Mouse (Mus musculus): ENCODE results near the gene 9830107B12Rik. TPM values are rescaled to one million over a fixed set of nuclear protein-coding genes. Genes with fewer than 3 reads are reported as not detected.
"Not testable (repeated sequence)": the region's sequence is repeated elsewhere in the genome, so short reads cannot be mapped to it uniquely, and the experiment has no call there.

Gene 9830107B12Rik
- 0.12 TPM in 1 of 2 replicates, not detected in the other for polyA plus RNA-seq (2015; fragmentation: Nextera tagmentation; extraction: Ambion mirVana)

GRCm38 (mm10) chr17:48146120-48146519, at the start of gene 9830107B12Rik:
Gene 9830107B12Rik, minus strand, starts transcription at chr17:48146268.
- no peak within 1 kb of the TSS for H3K4me3 ChIP-seq
- no peaks in the 10 kb centered on the region for H3K4me1 ChIP-seq
- no peak within 1 kb of the TSS for H3K9ac ChIP-seq
- H3K4me2 ChIP-seq = no peak within 1 kb of the TSS
- no peak for ATAC-seq (ENCODE audit: insufficient number of reproducible peaks, low FRiP score, low TSS enrichment, low read depth)
- no peaks in the 10 kb centered on the region for H3K9me3 ChIP-seq
- no peaks in the 10 kb centered on the region for H3K36me3 ChIP-seq
- no peak within 1 kb of the TSS for H3K27ac ChIP-seq
- WGBS = 75% methylated on average over 3 of the region's 3 CpGs
- no peaks in the 10 kb centered on the region for H3K27me3 ChIP-seq

GRCm38 (mm10) chr17:48192366-48192765, 46.3 kb upstream of the 9830107B12Rik start:
- no peaks in the 10 kb centered on the region for H3K9me3 ChIP-seq
- 67% methylated on average over 2 of the region's 2 CpGs for WGBS
- no peaks in the 10 kb centered on the region for H3K27me3 ChIP-seq
- no peaks in the 10 kb centered on the region for H3K36me3 ChIP-seq
- H3K9ac ChIP-seq = no peak overlapping the region
- no peak overlapping the region for H3K4me2 ChIP-seq
- H3K4me1 ChIP-seq = no peaks in the 10 kb centered on the region
- H3K4me3 ChIP-seq = no peak overlapping the region
- no peak overlapping the region for H3K27ac ChIP-seq
- ATAC-seq (ENCODE audit: insufficient number of reproducible peaks, low FRiP score, low TSS enrichment, low read depth) = no peak

GRCm38 (mm10) chr17:48185252-48185651, 39.2 kb upstream of the 9830107B12Rik start:
- Histone ChIP-seq H3K4me2 (no peak overlapping the region), H3K4me1 (no peaks in the 10 kb centered on the region), H3K4me3 (no peak overlapping the region), H3K27ac (no peak overlapping the region), H3K27me3 (no peaks in the 10 kb centered on the region), H3K9ac (no peak overlapping the region), H3K9me3 (no peaks in the 10 kb centered on the region), H3K36me3 (no peaks in the 10 kb centered on the region)
- no peak for ATAC-seq (ENCODE audit: insufficient number of reproducible peaks, low FRiP score, low TSS enrichment, low read depth)
- WGBS = 78% methylated on average over 5 of the region's 5 CpGs

- not testable (repeated sequence) for H3K36me3 ChIP-seq; H3K4me1 ChIP-seq; ATAC-seq (ENCODE audit: insufficient number of reproducible peaks, low FRiP score, low TSS enrichment, low read depth); H3K27ac ChIP-seq; H3K9me3 ChIP-seq; H3K9ac ChIP-seq; H3K4me3 ChIP-seq; H3K4me2 ChIP-seq; H3K27me3 ChIP-seq
- WGBS = 68% methylated on average over 2 of the region's 2 CpGs
Measured at GRCm38 (mm10) chr17:48167103-48167502, 21.0 kb upstream of the 9830107B12Rik start, which contains the start of gene A530064D06Rik. Gene A530064D06Rik, minus strand, starts transcription at chr17:48167275.

- 45% methylated on average over 1 of the region's 1 CpGs for WGBS
Measured at GRCm38 (mm10) chr17:48157382-48158076, 11.5 kb upstream of the 9830107B12Rik start.

GRCm38 (mm10) chr17:48132810-48133209, 13.3 kb downstream of the 9830107B12Rik start:
- no peaks in the 10 kb centered on the region for H3K9me3 ChIP-seq
- no peak for ATAC-seq (ENCODE audit: insufficient number of reproducible peaks, low FRiP score, low TSS enrichment, low read depth)
- no peaks in the 10 kb centered on the region for H3K27me3 ChIP-seq
- no peaks in the 10 kb centered on the region for H3K36me3 ChIP-seq
- no peak overlapping the region for H3K4me2 ChIP-seq
- no peaks in the 10 kb centered on the region for H3K4me1 ChIP-seq
- H3K9ac ChIP-seq = no peak overlapping the region
- H3K27ac ChIP-seq = no peak overlapping the region
- 78% methylated on average over 2 of the region's 2 CpGs for WGBS
- no peak overlapping the region for H3K4me3 ChIP-seq

More at GRCm38 (mm10) chr17:48157382-48158076, 11.5 kb upstream of the 9830107B12Rik start:
- no peak overlapping the region for H3K4me2 ChIP-seq
- no peaks in the 10 kb centered on the region for H3K9me3 ChIP-seq
- no peak overlapping the region for H3K4me3 ChIP-seq
- H3K27me3 ChIP-seq = no peaks in the 10 kb centered on the region
- no peak overlapping the region for H3K27ac ChIP-seq
- H3K4me1 ChIP-seq = no peaks in the 10 kb centered on the region
- no peak overlapping the region for H3K9ac ChIP-seq
- H3K36me3 ChIP-seq = no peaks in the 10 kb centered on the region
- ATAC-seq (ENCODE audit: insufficient number of reproducible peaks, low FRiP score, low TSS enrichment, low read depth) = no peak

GRCm38 (mm10) chr17:48120456-48120855, 25.6 kb downstream of the 9830107B12Rik start:
- 91% methylated on average over 20 of the region's 20 CpGs for WGBS
- Histone ChIP-seq H3K9me3 (no peaks in the 10 kb centered on the region), H3K4me2 (no peak overlapping the region), H3K4me1 (no peaks in the 10 kb centered on the region), H3K9ac (no peak overlapping the region), H3K27me3 (no peaks in the 10 kb centered on the region), H3K4me3 (no peak overlapping the region), H3K27ac (no peak overlapping the region), H3K36me3 (no peaks in the 10 kb centered on the region)
- ATAC-seq (ENCODE audit: insufficient number of reproducible peaks, low FRiP score, low TSS enrichment, low read depth) = no peak

- no peak for ATAC-seq (ENCODE audit: insufficient number of reproducible peaks, low FRiP score, low TSS enrichment, low read depth)
- Histone ChIP-seq H3K36me3 (no peaks in the 10 kb centered on the region), H3K4me3 (no peak overlapping the region), H3K27ac (no peak overlapping the region), H3K4me2 (no peak overlapping the region), H3K4me1 (no peaks in the 10 kb centered on the region), H3K27me3 (no peaks in the 10 kb centered on the region), H3K9me3 (no peaks in the 10 kb centered on the region), H3K9ac (no peak overlapping the region)
- WGBS = 24% methylated on average over 3 of the region's 3 CpGs
Measured at GRCm38 (mm10) chr17:48119656-48120055, 26.4 kb downstream of the 9830107B12Rik start.

GRCm38 (mm10) chr17:48118570-48118969, 27.5 kb downstream of the 9830107B12Rik start:
- no peak overlapping the region for H3K4me2 ChIP-seq
- H3K9ac ChIP-seq = no peak overlapping the region
- H3K27me3 ChIP-seq = no peaks in the 10 kb centered on the region
- no peaks in the 10 kb centered on the region for H3K36me3 ChIP-seq
- H3K9me3 ChIP-seq = no peaks in the 10 kb centered on the region
- WGBS = 72% methylated on average over 1 of the region's 1 CpGs
- H3K27ac ChIP-seq = no peak overlapping the region
- H3K4me3 ChIP-seq = no peak overlapping the region
- ATAC-seq (ENCODE audit: insufficient number of reproducible peaks, low FRiP score, low TSS enrichment, low read depth) = no peak
- H3K4me1 ChIP-seq = no peaks in the 10 kb centered on the region

GRCm38 (mm10) chr17:48110547-48111287, 35.4 kb downstream of the 9830107B12Rik start:
- H3K27ac ChIP-seq = no peak overlapping the region
- no peaks in the 10 kb centered on the region for H3K4me1 ChIP-seq
- no peak overlapping the region for H3K4me3 ChIP-seq
- no peaks in the 10 kb centered on the region for H3K9me3 ChIP-seq
- WGBS = 49% methylated on average over 8 of the region's 8 CpGs
- H3K27me3 ChIP-seq = no peaks in the 10 kb centered on the region
- H3K36me3 ChIP-seq = no peaks in the 10 kb centered on the region
- H3K4me2 ChIP-seq = no peak overlapping the region
- H3K9ac ChIP-seq = no peak overlapping the region
- ATAC-seq (ENCODE audit: insufficient number of reproducible peaks, low FRiP score, low TSS enrichment, low read depth) = no peak

- Histone ChIP-seq H3K9ac (no peak overlapping the region), H3K27ac (no peak overlapping the region), H3K27me3 (no peaks in the 10 kb centered on the region), H3K9me3 (no peaks in the 10 kb centered on the region), H3K4me2 (no peak overlapping the region), H3K4me3 (no peak overlapping the region), H3K36me3 (no peaks in the 10 kb centered on the region), H3K4me1 (no peaks in the 10 kb centered on the region)
- 69% methylated on average over 3 of the region's 3 CpGs for WGBS
- no peak for ATAC-seq (ENCODE audit: insufficient number of reproducible peaks, low FRiP score, low TSS enrichment, low read depth)
Measured at GRCm38 (mm10) chr17:48108520-48108919, 37.5 kb downstream of the 9830107B12Rik start.

- 56% methylated on average over 6 of the region's 6 CpGs for WGBS
- Histone ChIP-seq H3K27me3 (no peaks in the 10 kb centered on the region), H3K4me3 (no peak overlapping the region), H3K27ac (no peak overlapping the region), H3K9me3 (no peaks in the 10 kb centered on the region), H3K4me2 (no peak overlapping the region), H3K36me3 (no peaks in the 10 kb centered on the region), H3K9ac (no peak overlapping the region), H3K4me1 (no peaks in the 10 kb centered on the region)
- ATAC-seq (ENCODE audit: insufficient number of reproducible peaks, low FRiP score, low TSS enrichment, low read depth) = no peak
Measured at GRCm38 (mm10) chr17:48107862-48108261, 38.2 kb downstream of the 9830107B12Rik start.
